Mouse (Mus musculus): ENCODE results near the gene Vgll4.

Gene Vgll4

GRCm38 (mm10) chr6:114847582-114848174 lies 122.1 kb downstream of the Vgll4 start:
- DNase-seq (ENCODE audit: low read depth, low spot score) = no peak

DNA sequence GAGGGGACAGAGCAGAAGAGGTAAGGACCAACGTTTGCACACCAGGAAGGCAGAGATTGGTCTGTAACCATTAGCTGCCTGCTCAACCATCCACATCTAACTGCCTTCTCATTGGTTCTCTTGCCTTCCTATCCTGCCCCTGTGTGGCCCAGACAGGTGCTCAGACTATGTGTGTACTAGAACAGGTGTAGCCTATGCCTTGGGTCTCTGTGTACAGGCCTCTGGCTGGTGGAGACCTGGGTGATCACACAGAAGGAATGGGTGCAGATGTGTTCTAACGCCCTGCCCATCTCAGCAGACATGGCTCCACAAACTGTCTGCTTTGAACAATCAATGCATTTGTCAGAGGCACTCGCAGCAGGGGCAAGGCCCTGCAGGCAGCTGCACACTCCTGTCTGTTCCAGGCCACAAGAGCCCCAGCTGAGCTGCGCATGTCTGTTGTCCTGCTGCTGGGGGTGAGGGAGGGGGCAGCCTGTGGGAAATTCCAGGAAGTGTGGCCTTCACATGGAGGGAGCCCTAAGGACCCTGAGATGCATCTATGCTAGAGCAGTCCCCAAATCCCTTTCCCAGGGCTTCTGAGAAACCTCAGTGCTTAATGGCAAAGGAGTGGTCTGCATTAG lies 123.5 kb downstream of the Vgll4 start:
- DNase-seq (ENCODE audit: low read depth, low spot score) = peak; percentile 76

DNA sequence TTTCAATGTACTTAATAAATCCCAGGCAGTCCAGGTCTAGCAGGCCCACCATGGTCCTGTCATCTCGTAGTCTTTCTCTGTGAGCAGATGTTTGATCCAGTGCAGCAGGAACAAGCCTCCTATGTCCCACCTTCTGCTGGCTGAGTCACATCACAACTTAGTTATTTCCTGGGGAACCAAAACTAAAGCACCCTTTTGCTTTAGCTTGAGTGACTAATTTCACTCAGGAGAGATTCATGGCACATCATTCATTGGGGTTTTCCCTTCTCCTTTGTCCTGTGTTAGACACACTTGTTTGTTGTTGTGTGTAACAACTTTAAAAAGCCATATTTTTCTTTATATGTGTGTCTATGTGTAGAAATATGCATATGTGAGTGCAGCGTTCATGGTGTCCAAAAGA lies 126.9 kb downstream of the Vgll4 start:
- DNase-seq (ENCODE audit: low read depth, low spot score) = no peak

GRCm38 (mm10) chr6:114842131-114842530 lies 127.7 kb downstream of the Vgll4 start:
- DNase-seq (ENCODE audit: low read depth, low spot score) = peak; percentile 36

DNA sequence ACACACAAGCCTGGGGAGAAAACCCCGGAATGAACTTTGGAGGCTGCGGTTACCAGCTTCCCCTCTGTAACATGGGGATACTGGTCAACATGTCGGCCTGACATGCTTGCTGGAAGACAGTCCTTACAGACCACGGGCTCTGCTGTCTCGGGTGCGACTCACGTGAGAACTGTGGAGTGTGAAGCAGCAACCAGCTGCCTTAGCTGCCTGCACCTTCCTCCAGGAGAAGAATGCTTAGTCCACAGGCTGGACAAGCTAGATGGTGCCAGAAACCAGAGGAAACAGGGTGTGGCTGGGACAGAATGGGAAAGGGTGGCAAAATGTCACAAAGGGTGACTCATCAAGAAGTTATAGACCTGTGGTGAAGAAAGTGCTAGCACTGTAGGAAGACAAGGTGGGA lies 129.8 kb downstream of the Vgll4 start:
- no peak for DNase-seq (ENCODE audit: low read depth, low spot score)

GRCm38 (mm10) chr6:114838872-114839271 lies 130.9 kb downstream of the Vgll4 start:
- no peak for DNase-seq (ENCODE audit: low read depth, low spot score)

DNA sequence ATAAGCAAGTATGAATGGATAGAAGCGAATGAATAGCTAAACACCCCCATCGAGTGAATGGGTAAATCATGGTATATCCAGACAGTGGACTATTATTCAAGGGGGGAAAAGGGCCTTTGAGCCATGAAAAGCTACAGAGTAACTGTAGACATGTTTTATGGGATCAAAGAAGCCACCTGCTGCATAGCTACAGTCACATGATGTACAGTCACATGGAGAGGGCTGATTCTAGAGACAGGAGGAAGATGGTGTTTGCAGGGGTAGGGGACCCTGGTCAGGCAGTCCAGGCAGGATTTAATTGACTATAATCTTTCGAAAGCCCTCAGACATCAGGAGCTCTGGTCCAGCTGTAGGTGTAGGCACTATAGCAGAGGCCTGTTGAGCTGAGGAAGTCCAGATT lies 133.4 kb downstream of the Vgll4 start:
- no peak for DNase-seq (ENCODE audit: low read depth, low spot score)

- DNase-seq (ENCODE audit: low read depth, low spot score) = no peak
Measured at GRCm38 (mm10) chr6:114835752-114836151, 134.0 kb downstream of the Vgll4 start.

DNA sequence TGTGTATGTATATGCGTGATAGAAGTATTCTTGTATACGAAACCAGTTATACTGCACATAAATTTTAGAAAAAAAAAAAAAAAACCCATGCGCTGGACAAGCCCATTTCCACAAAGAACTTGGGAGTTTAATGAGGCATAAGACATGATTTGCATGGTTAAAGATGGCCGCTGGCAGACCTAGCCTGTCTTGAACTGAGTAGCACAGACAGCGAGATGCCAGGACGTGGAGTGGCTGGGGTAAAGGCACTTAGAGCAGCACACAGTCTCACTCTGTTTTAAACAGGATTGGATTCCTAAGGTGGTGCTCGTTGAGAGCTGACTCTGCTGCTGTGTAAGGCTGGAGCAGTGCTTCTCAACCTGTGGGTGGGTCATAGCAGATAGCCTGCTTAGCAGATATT lies 134.4 kb downstream of the Vgll4 start:
- DNase-seq (ENCODE audit: low read depth, low spot score) = no peak

DNA sequence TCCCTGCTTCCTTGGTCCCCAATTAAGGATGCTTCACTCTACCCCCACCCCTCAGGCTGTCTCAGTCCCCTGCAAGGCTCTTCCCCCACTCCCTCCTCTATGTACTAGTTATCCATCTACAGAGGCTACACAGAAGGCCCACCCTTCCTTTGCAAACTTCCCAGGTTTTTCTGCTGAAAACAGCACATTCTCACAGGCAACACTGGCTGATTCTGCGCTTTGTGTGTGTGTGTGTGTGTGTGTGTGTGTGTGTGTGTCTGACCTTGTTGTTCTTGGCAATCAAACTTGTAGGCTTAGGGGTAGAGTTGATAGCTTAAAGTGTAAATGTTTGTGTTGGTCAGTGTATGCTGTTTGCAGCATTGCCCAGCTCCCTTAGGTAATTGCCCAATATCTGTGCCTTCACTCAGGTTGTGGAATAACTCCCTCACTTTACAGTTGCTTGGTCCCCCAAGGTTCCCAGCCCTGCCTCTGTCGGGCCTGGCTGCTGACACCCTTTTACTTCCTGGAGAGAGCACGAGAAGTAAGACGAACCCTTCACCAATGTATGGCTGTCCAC lies 135.9 kb downstream of the Vgll4 start:
- no peak for DNase-seq (ENCODE audit: low read depth, low spot score)

DNA sequence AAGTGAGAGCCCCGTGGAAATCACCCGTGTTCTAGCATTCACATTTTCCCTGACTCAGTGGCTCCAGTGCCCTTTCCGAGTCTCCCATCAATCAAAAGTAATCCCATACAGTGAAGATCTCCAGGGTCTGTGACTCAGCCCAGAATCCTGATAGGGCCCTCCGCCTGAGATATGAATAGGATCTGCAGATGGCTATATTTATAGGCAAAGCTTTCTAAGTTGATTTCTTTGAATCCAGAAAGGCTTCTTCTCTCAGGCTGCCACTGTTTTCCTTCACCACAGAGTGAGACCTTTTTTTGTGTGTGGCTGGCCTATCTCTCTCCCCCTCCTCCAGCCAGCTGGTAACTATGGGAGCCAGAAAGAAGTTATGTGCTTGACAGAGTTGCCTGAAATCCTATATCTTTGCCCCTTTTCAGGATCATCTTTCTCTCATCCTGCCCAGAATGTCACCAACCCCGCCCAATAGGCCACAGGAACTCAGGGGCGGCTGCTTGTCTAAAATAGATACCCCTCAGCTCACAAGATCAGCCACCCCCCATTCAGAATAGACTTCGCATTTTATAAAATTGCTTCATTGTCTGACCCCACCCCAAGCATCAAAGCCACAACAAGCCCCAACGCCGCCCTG lies 136.6 kb downstream of the Vgll4 start:
- peak; percentile 51 for DNase-seq (ENCODE audit: low read depth, low spot score)

- no peak for DNase-seq (ENCODE audit: low read depth, low spot score)
Measured at GRCm38 (mm10) chr6:114831807-114832206, 138.0 kb downstream of the Vgll4 start.

GRCm38 (mm10) chr6:114829660-114830438 lies 139.9 kb downstream of the Vgll4 start:
- no peak for DNase-seq (ENCODE audit: low read depth, low spot score)

DNA sequence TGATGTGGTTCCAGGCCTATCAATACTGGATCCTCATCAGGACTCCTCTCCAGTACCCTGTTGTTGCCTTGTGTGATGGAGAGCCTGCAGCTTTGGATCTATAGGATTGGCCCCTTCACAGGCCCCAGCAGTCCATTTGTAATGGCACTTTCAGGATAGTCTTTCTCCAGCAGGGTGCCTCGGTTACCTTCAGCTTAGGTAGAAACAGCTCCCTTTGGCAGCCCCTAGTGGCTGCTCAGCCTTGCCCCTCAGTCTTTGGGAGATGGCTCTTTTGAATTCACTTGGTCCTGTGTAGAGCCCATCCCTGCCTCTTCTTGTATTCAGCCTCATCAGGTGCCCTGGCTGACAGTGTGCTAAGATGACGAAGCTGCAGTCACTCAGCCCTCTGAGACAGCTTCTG lies 142.9 kb downstream of the Vgll4 start:
- DNase-seq (ENCODE audit: low read depth, low spot score) = no peak

DNA sequence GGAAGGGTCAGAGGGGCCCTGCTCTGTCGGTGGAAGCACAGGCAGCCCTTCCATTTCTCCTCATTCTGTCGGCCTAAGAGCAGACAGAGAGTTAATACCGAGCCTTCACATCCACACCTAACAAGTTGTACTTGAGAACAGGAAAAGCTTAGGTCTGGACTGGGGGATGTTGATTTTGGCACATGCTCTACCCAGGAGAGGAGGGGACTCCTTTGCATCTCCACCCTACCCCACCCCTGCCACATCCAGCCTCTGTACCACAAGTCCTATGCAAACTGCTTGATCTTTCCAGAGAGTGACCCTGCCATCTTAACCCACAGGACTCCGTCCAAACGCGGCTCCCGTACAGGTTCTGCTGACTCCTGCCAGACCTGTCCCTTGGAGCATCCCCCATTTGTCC lies 148.1 kb downstream of the Vgll4 start:
- no peak for DNase-seq (ENCODE audit: low read depth, low spot score)

- DNase-seq (ENCODE audit: low read depth, low spot score) = no peak
Measured at GRCm38 (mm10) chr6:114819971-114820481, 149.8 kb downstream of the Vgll4 start.

DNA sequence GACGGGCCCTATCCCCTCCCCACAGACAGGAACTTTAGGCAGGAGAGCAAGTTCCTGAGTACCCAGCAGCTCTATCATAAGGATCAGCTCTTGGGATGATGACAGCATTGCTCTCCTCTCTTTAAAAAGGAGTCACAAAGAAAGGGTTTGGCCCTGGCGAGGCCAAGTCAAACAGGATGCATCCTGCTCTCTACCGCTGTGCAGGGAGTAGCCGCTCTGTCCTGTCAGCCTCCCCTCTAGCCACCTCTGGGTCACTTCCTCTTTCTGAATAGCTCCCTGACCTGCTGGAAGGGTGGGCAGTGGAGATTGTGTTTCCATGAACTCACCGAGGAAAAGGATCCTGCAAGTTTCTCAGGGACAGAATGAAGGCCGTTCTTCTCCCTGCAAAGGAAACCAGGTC lies 151.3 kb downstream of the Vgll4 start:
- DNase-seq (ENCODE audit: low read depth, low spot score) = no peak

DNA sequence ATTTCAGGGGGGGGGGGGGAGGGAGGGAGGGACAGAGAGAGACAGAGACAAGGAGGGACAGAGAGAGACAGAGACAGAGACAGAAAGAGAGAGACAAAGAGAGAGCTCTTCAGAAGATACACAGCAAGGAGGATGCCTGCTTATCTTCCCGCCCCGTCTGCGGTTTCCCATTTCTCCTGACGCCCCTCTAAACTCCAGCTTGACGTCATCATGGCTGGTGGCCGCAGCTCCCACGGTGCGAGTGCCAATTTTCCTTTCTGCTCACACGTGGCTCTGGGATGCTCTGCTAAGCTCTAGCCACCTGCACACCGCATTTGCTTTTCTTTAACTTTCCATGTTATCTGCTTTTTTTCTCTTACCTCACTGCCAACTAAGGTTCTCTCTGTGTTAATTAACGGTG lies 151.8 kb downstream of the Vgll4 start:
- DNase-seq (ENCODE audit: low read depth, low spot score) = no peak

DNA sequence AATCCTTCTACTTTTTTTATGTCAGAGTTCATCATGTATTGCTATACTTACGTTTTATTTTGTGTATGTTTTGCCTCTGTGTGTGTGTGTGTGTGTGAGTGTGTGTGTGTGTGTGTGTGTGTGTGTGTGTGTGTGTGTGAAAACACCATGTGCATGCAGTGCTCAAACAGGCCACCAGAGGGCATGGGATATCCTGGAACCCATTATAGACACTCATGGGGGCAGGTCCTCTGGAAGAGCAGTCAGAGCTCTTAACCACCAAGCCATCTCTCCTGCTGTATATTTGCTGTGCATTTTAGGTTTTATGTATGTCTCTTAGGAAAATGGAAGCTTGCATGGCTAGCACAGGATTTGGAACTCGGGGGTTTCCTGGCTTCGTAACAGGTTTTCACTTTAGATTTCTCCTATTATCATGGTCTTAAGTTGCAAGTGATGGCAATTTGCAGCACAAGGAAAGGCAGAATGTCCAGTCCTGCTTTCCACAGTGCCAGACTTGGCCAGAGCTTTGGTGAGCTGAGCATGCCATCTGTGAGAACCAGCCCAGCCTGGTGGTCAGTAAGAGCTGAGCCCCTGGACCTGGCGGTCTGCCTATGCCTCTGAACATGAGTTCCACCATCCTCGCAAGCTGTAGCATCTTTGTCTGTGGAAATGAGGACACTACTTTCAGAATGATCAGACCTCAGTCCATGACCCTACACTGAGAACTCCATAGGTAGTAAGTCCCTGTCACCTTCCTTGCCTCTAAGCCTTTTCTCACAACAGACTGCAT lies 154.7 kb downstream of the Vgll4 start:
- peak; percentile 22 for DNase-seq (ENCODE audit: low read depth, low spot score)

DNA sequence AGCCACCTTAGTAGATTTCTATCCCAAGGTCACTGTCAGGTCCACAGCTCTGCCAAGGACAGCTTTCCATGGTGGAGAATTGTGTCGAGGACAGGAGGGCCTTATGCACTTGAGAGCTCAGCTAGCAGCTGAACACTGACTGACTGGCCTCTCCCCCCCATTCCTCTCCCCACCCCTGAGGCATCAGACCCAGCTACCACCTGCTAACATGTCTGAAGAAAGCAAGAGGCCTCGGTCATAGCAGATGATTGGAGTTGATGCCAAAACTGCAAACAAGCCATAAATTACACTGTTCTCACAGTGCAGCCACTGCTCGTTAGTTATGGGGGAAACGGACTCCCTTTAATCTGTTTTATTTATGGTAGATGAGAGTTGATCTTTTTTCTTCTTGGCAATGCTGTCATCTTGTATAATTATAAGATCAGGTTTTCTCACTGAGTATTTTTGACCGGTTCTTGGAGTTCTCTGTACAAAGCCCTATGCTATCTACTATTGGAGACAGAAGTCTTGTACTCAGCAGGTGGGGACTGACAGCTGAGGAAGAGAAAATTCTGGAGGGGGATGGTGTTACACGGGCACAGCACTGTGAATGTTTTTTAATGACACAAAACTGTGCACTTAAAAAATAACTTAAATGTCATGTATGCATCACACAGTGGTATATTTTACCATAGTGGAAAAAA lies 155.5 kb downstream of the Vgll4 start:
- peak; percentile 16 for DNase-seq (ENCODE audit: low read depth, low spot score)

DNA sequence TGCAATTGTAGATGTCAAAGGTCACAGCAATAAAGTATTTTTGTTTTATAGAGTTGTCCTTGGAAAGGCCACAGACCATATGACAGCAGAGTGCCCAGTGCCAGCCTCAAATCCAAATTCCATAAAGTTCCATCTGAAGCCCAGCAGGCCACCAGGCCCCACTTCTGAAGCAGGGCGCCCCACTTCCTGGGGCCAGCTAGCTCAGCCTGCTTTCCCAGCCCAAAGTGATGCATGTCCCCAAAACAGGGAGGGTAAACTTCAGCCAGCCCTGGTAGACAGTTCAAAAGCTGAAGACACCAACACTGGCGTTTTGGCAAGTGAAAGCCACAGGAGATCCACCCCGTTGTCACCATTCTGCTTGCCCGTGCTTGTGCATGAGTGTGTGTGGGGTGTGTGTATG lies 157.0 kb downstream of the Vgll4 start:
- DNase-seq (ENCODE audit: low read depth, low spot score) = no peak

Data from brain, adult 2 months (tissue).